Mouse (Mus musculus): ENCODE results near the gene Nkpd1.

Gene Nkpd1

GRCm38 (mm10) chr7:19543584-19543983 is 25.9 kb downstream of the Nkpd1 start:
- DNase-seq (ENCODE audit: low read depth, low spot score) = no peak

- DNase-seq (ENCODE audit: low read depth, low spot score) = no peak
These were observed 28.4 kb downstream of the Nkpd1 start for GRCm38 (mm10) chr7:19546007-19546406.

- DNase-seq (ENCODE audit: low read depth, low spot score) = no peak
These were observed 29.8 kb downstream of the Nkpd1 start for GRCm38 (mm10) chr7:19547344-19547969.

GRCm38 (mm10) chr7:19549394-19549793 is 31.8 kb downstream of the Nkpd1 start:
- DNase-seq (ENCODE audit: low read depth, low spot score) = no peak

- DNase-seq (ENCODE audit: low read depth, low spot score) = no peak
These were observed 34.0 kb downstream of the Nkpd1 start for GRCm38 (mm10) chr7:19551634-19552033.

GRCm38 (mm10) chr7:19552443-19552842 is 34.8 kb downstream of the Nkpd1 start:
- no peak for DNase-seq (ENCODE audit: low read depth, low spot score)

GRCm38 (mm10) chr7:19554168-19554567 is 36.5 kb downstream of the Nkpd1 start:
- DNase-seq (ENCODE audit: low read depth, low spot score) = no peak

GRCm38 (mm10) chr7:19557086-19557485 is 39.4 kb downstream of the Nkpd1 start:
- DNase-seq (ENCODE audit: low read depth, low spot score) = no peak

- DNase-seq (ENCODE audit: low read depth, low spot score) = no peak
These were observed 40.6 kb downstream of the Nkpd1 start for GRCm38 (mm10) chr7:19557982-19558900.

GRCm38 (mm10) chr7:19558965-19559364 is 41.3 kb downstream of the Nkpd1 start:
- peak; percentile 67 for DNase-seq (ENCODE audit: low read depth, low spot score)

GRCm38 (mm10) chr7:19560491-19561260 is 43.0 kb downstream of the Nkpd1 start:
- no peak for DNase-seq (ENCODE audit: low read depth, low spot score)

- DNase-seq (ENCODE audit: low read depth, low spot score) = no peak
These were observed 43.8 kb downstream of the Nkpd1 start for GRCm38 (mm10) chr7:19561431-19561764.

- DNase-seq (ENCODE audit: low read depth, low spot score) = peak; percentile 92
These were observed 44.4 kb downstream of the Nkpd1 start for GRCm38 (mm10) chr7:19561765-19562642.

- peak; percentile 44 for DNase-seq (ENCODE audit: low read depth, low spot score)
These were observed 45.2 kb downstream of the Nkpd1 start, which contains the start of gene Ppp1r37 for GRCm38 (mm10) chr7:19562643-19563410. TSS of gene Ppp1r37 (minus strand) at chr7:19563076.

GRCm38 (mm10) chr7:19563884-19564283 is 46.2 kb downstream of the Nkpd1 start:
- DNase-seq (ENCODE audit: low read depth, low spot score) = no peak

- peak; percentile 78 for DNase-seq (ENCODE audit: low read depth, low spot score)
These were observed 46.8 kb downstream of the Nkpd1 start for GRCm38 (mm10) chr7:19564455-19564854.

GRCm38 (mm10) chr7:19565803-19566202 is 48.2 kb downstream of the Nkpd1 start:
- no peak for DNase-seq (ENCODE audit: low read depth, low spot score)

- DNase-seq (ENCODE audit: low read depth, low spot score) = no peak
These were observed 49.8 kb downstream of the Nkpd1 start for GRCm38 (mm10) chr7:19567426-19567825.

- DNase-seq (ENCODE audit: low read depth, low spot score) = peak; percentile 84
These were observed 52.0 kb downstream of the Nkpd1 start for GRCm38 (mm10) chr7:19569647-19570046.

All from R1 (cell line).